Mouse (Mus musculus) erythroblast, embryonic 14.5 days (primary cell): ENCODE results near the gene Chrnb4. TPM values are rescaled to one million over a fixed set of nuclear protein-coding genes. Genes with fewer than 3 reads are reported as not detected.

Experiments
- H3K27me3 ChIP-seq: 2 replicates; pipeline ENCODE4 v1.6.1; 2012; ENCODE audit warnings: inconsistent platforms; ENCODE audit not compliant: control insufficient read depth
- H3K36me3 ChIP-seq: 2 replicates; pipeline ENCODE4 v1.6.1; 2012; ENCODE audit warnings: mild to moderate bottlenecking, inconsistent platforms; ENCODE audit not compliant: control insufficient read depth
- H3K4me1 ChIP-seq: 2 replicates; pipeline ENCODE4 v1.6.1; 2012; ENCODE audit warnings: inconsistent platforms; ENCODE audit not compliant: control insufficient read depth
- H3K4me3 ChIP-seq: replicated peaks from 2 replicates; pipeline ENCODE3; 2012; ENCODE audit warnings: moderate library complexity, mild to moderate bottlenecking, inconsistent platforms
- H3K9me3 ChIP-seq: 2 replicates; pipeline ENCODE4 v1.6.1; 2012; ENCODE audit warnings: low read length, inconsistent platforms, mixed read lengths; ENCODE audit not compliant: control insufficient read depth
- GATA1 ChIP-seq: IDR thresholded peaks from 2 replicates; pipeline ENCODE4 v1.6.1; 2012; ENCODE audit warnings: low read length, inconsistent platforms, mixed read lengths
- TAL1 ChIP-seq: IDR thresholded peaks from 3 replicates; pipeline ENCODE4 v1.6.1; 2012; ENCODE audit warnings: low read length, inconsistent platforms, mixed read lengths
- polyA plus RNA-seq: library from polyadenylated mRNA; stranded (reverse); fragments of >175 nt; gene quantifications from 2 replicates; pipeline ENCODE4 v1.2.3, GENCODE M21; 2012

Chrnb4 gene
- polyA plus RNA-seq, 1 experiment: not detected

GRCm38 (mm10) chr9:55026275-55026663 lies 22.3 kb downstream of the Chrnb4 start, which contains the start of gene Chrna3:
TSS of gene Chrna3 (minus strand) at chr9:55026562.
- no peaks in the 10 kb centered on the region for H3K9me3 ChIP-seq
- no peak within 1 kb of the TSS for H3K4me3 ChIP-seq
- no peaks in the 10 kb centered on the region for H3K36me3 ChIP-seq
- TF ChIP-seq TAL1: no peak
- no peak for TF ChIP-seq GATA1
- peaks cover 40% of the 10 kb centered on the region for H3K27me3 ChIP-seq
- H3K4me1 ChIP-seq: no peaks in the 10 kb centered on the region

- TF ChIP-seq TAL1 (no peak), GATA1 (no peak)
Measured at GRCm38 (mm10) chr9:55025534-55026274, 22.9 kb downstream of the Chrnb4 start.

DNA sequence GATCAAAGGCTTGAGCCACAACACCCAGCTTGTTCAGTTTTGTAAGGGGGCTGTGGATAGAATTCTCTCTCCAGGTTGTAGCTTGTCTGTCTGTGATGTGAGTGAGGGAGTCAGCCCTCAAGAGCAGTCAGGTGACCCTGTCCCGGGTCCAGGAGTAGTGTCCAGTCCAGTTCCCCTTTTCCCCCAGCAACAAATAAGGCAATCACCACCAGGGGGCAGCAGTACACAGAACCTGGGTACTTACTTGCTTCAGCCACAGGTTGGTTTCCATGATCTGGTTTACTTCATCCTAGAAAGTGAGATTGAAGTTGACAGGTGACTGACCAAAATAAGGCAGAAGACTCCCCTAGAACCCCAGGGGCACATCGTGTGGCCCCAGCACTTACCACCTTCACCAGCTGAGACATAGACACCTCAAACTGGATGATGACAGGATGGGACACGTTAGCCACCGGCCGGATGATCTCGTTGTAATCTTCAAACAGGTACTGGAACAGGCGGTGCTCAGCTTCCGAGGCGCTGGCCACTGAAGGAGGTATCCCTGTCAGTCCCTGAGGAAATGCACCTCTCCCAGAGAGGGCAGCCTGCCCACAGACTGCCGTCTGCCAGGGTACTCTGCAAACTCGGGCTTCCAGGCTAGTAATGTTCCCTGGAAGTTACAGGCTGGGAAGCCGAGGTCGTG lies 24.5 kb downstream of the Chrnb4 start:
- Histone ChIP-seq H3K9me3 (no peaks in the 10 kb centered on the region), H3K4me3 (no peak overlapping the region), H3K36me3 (no peaks in the 10 kb centered on the region), H3K4me1 (no peaks in the 10 kb centered on the region), H3K27me3 (peaks cover 37% of the 10 kb centered on the region)
- TF ChIP-seq GATA1: no peak
- TF ChIP-seq TAL1: no peak

More at GRCm38 (mm10) chr9:55025534-55026274, 22.9 kb downstream of the Chrnb4 start:
- peaks cover 40% of the 10 kb centered on the region for H3K27me3 ChIP-seq
- no peak overlapping the region for H3K4me3 ChIP-seq
- no peaks in the 10 kb centered on the region for H3K4me1 ChIP-seq
- no peaks in the 10 kb centered on the region for H3K9me3 ChIP-seq
- no peaks in the 10 kb centered on the region for H3K36me3 ChIP-seq

GRCm38 (mm10) chr9:55023326-55023725 lies 25.3 kb downstream of the Chrnb4 start:
- TF ChIP-seq GATA1: no peak
- no peak for TF ChIP-seq TAL1
- H3K4me3 ChIP-seq: no peak overlapping the region
- H3K4me1 ChIP-seq: no peaks in the 10 kb centered on the region
- no peaks in the 10 kb centered on the region for H3K36me3 ChIP-seq
- no peaks in the 10 kb centered on the region for H3K9me3 ChIP-seq
- peaks cover 37% of the 10 kb centered on the region for H3K27me3 ChIP-seq

DNA sequence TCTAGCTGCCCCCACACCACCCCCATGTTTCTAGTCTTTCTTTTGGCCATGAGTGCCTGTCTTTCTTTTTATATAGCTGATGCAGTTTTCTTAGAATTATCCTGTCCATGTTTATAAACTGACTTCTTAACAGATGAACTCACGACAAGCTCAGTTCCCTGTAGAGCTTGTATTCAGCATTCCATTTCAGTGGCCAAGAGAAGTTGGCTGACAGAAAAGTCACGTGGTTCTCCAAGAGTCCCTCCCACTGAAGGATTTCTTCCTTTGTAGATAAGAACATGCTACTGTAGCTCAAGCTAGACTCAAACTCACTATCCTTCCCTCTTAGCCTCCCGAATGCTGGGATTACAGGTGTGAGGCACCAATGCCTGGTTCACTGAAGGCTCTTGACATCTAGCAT lies 31.7 kb downstream of the Chrnb4 start:
- TF ChIP-seq TAL1 (no peak), GATA1 (no peak)
- H3K27me3 ChIP-seq: no peaks in the 10 kb centered on the region

DNA sequence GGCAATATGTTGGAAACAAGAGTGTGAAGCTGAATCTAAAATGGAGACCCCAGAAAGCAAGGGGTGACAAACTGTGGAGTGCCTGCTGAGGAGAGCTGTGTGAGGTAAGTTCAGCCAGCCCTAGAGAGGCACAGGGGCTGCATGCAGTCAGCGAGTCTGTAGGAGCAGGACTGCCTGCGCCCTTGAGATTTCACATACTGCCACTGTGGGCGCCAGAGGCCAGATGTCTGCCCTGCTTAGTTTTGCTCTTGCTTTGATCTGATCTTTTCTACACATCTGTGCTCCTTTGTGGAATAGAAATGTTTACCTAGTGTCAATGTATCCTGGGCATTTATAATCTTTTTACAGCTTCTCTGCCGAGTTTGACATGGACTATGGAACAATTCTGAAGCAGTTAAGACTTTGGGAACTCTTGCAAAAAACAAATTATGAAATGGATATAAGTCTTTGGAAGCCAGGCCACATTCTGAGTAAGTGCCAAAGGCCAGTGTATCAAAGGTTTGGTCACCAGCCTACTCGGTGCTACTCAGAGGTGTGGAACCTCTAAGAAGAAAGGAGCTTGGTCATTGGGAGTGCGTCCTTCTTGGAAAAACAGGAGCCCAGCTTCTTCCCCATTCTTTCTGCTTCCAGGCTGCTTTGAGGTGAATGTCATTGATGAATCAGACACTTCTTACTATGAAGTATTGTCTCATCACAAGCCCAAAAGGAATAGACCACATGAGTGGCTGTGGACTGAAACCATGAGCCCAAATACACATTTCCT lies 37.8 kb downstream of the Chrnb4 start:
- no peaks in the 10 kb centered on the region for H3K9me3 ChIP-seq
- H3K4me3 ChIP-seq: no peak overlapping the region

More for the DNA sequence above, 31.7 kb downstream of the Chrnb4 start:
- Histone ChIP-seq H3K4me3 (no peak overlapping the region), H3K9me3 (no peaks in the 10 kb centered on the region), H3K4me1 (no peaks in the 10 kb centered on the region), H3K36me3 (no peaks in the 10 kb centered on the region)

DNA sequence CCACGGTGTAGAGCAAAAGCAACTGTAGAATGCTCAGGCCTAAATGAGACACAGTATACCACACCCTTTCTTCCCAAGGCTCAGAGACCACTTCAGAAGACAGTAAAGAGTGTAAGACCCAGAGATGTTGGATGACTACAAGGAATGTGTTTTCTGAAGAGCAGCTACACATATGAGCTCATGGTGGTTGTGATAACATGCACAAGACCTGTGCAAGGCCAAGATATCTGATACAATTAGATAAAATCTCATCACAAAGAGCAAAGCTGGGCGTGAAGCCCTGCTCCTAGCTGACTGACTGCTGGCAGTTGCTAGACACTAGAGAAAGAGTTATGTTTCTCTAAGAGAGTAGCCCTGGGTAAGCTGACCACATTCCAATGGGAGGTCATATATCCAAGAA lies 38.9 kb downstream of the Chrnb4 start:
- no peak overlapping the region for H3K4me3 ChIP-seq
- no peaks in the 10 kb centered on the region for H3K36me3 ChIP-seq
- no peaks in the 10 kb centered on the region for H3K9me3 ChIP-seq
- peaks cover 2% of the 10 kb centered on the region for H3K27me3 ChIP-seq
- peaks cover 3% of the 10 kb centered on the region; the same call in 1 of the 2 replicates for H3K4me1 ChIP-seq
- TF ChIP-seq GATA1: no peak
- TF ChIP-seq TAL1: no peak

More for the DNA sequence above, 37.8 kb downstream of the Chrnb4 start:
- peaks cover 2% of the 10 kb centered on the region; the same call in 1 of the 2 replicates for H3K27me3 ChIP-seq
- H3K4me1 ChIP-seq: peaks cover 3% of the 10 kb centered on the region; the same call in 1 of the 2 replicates
- H3K36me3 ChIP-seq: no peaks in the 10 kb centered on the region
- TF ChIP-seq TAL1 (no peak), GATA1 (no peak)

DNA sequence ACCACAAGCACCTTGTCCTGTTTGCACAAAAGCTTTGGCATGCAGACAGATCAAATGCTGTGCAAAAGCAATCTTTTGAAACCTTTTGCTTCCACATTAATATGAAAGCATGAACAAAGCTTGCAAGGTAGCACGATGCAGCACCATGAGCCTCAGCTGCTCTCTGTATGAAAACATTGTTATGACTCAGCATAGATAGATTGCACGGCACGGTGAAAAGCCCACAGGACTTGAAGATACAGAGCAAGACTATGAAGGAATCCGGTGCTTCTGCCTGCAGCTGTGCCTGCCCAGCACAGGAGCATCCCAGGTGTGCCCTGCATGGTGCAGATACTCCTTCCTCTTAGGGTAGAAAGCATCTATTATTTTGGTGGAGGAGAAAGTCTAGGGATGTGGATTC lies 45.0 kb downstream of the Chrnb4 start:
- TF ChIP-seq TAL1: no peak
- TF ChIP-seq GATA1: no peak
- H3K4me1 ChIP-seq: no peaks in the 10 kb centered on the region
- H3K9me3 ChIP-seq: no peaks in the 10 kb centered on the region
- H3K27me3 ChIP-seq: no peaks in the 10 kb centered on the region; the same call in 1 of the 2 replicates
- no peak overlapping the region for H3K4me3 ChIP-seq
- no peaks in the 10 kb centered on the region for H3K36me3 ChIP-seq

- H3K36me3 ChIP-seq: no peaks in the 10 kb centered on the region
- H3K4me1 ChIP-seq: peaks cover 6% of the 10 kb centered on the region
- H3K9me3 ChIP-seq: no peaks in the 10 kb centered on the region
- no peak overlapping the region for H3K4me3 ChIP-seq
- H3K27me3 ChIP-seq: peaks cover 7% of the 10 kb centered on the region
- no peak for TF ChIP-seq GATA1
- no peak for TF ChIP-seq TAL1
Measured at GRCm38 (mm10) chr9:54995645-54996044, 52.9 kb downstream of the Chrnb4 start.
